Mouse (Mus musculus): ENCODE measurements around the gene Zfp691.

DNA sequence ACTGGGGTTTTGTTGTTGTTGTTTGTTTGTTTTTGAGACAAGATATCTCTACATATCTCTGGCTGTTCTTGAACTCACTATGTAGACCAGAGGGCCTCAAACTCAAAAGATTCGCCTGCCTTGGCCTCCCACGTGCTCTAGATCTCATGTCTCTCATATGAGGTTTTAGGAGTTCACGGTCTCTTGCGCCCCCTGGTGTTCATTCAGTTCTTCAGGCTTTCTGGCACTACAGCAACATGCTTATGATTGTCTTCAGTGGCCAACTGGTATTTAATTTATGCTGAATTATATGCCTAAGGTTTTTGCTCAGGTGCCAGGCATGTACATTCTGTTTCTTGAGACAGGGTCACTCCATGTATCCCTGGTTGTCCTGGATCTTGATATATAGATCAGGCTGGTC, 6.3 kb downstream of the Zfp691 start:
- TF ChIP-seq EP300 (IDR thresholded peaks at IDR 0.05; ENCODE audit: low read depth): no peak
- peak; percentile 93 for TF ChIP-seq CTCF (IDR thresholded peaks at IDR 0.05; ENCODE audit: low read depth)

All from liver, embryonic 14.5 days (tissue).